Comparison of ENCODE assay signal across 8 mouse cellular contexts in genomic region chr2:131233307-131234126, GRCm38 (mm10). TPM values are rescaled to one million over a fixed set of nuclear protein-coding genes. Genes with fewer than 3 reads are reported as not detected.
A peak's percentile ranks its signal among the peaks of the same experiment; 100 is the strongest.
DNase-seq lines count a peak whose midpoint lies in the region; ATAC-seq lines count a peak whose summit lies in the region.

Mavs (plus strand) TSS chr2:131234063.

- no peaks in the 10 kb centered on the region for H3K27me3 ChIP-seq in intestine, embryonic 14.5 days (replicated peaks; ENCODE audit: control insufficient read depth, insufficient read depth, low read length)

- peak within 1 kb of the TSS; percentile 69 for H3K9ac ChIP-seq in intestine, embryonic 14.5 days (ENCODE audit: low read length)

- H3K4me3 ChIP-seq in intestine, embryonic 14.5 days (ENCODE audit: low read depth, low read length) = peak within 1 kb of the TSS; percentile 67

- H3K27ac ChIP-seq in intestine, embryonic 14.5 days (ENCODE audit: low read depth) = peak within 1 kb of the TSS; percentile 16; the same call in 1 of the 2 replicates

- WGBS in intestine, embryonic 14.5 days = 14% methylated on average over 29 of the region's 29 CpGs

- peak; percentile 100 for ATAC-seq in intestine, embryonic 14.5 days (replicated peaks; ENCODE audit: low FRiP score, low TSS enrichment, low read depth)

- H3K36me3 ChIP-seq in intestine, embryonic 14.5 days (ENCODE audit: control insufficient read depth, insufficient read depth, low read length) = peaks cover under 1% of the 10 kb centered on the region; the same call in 1 of the 2 replicates

- peak within 1 kb of the TSS; percentile 97 for H3K4me2 ChIP-seq in intestine, embryonic 14.5 days (ENCODE audit: low read length)

- H3K4me1 ChIP-seq in intestine, embryonic 14.5 days (replicated peaks; ENCODE audit: control insufficient read depth, insufficient read depth, low read length) = peaks cover 18% of the 10 kb centered on the region

- no peaks in the 10 kb centered on the region for H3K9me3 ChIP-seq in intestine, embryonic 14.5 days (ENCODE audit: control insufficient read depth, low read length)

- DNase-seq in adrenal gland, adult 18-20 months (ENCODE audit: low spot score in 2 of 2) = peak; percentile 88 to 89
- DNase-seq in embryo, embryonic 11 days = peak; percentile 96
- peak; percentile 98 for DNase-seq in gastrocnemius, postnatal 25 days
- peak; percentile 96 for DNase-seq in intestine, embryonic 14.5 days (ENCODE audit: low spot score)
- peak; percentile 92 to 96 for DNase-seq in left cerebral cortex, postnatal 14 days (ENCODE audit: low spot score in 2 of 2)
- DNase-seq in mesoderm, embryonic 11.5 days (ENCODE audit: low read depth, low spot score) = peak; percentile 96
- DNase-seq in right cerebral cortex, postnatal 36 days (ENCODE audit: low spot score in 2 of 2) = peak; percentile 92 to 93
- peak; percentile 97 for DNase-seq in yolk sac, embryonic 10.5 days (ENCODE audit: low spot score)

- intact Hi-C loops in left cerebral cortex, postnatal 14 days (cut with DNase I) = no loop called here

RNA-seq across cellular contexts. Expression of gene Mavs, which starts in this region (rescaled TPM):
- total RNA-seq in adrenal gland, adult 18-20 months (2021) = 10 to 100 TPM; 42.6 to 56.7 TPM
- total RNA-seq in gastrocnemius, postnatal 25 days (2021) = 10 to 100 TPM; 40.5 to 47.4 TPM
- 19.1 and 19.8 TPM in 2 replicates for polyA plus RNA-seq in intestine, embryonic 14.5 days (2014; fragmentation: Nextera tagmentation; extraction: Ambion mirVana)
- total RNA-seq in left cerebral cortex, postnatal 14 days (2021) = 1 to 10 TPM; 6.3 TPM

Comparison
In these comparisons a context has a peak if more than half of its experiments do, and no peak if none do; other contexts are left out.
1. Peak in every context shown above with its lines: DNase-seq, ATAC-seq, H3K4me3 ChIP-seq and H3K27ac ChIP-seq.
2. RNA of gene Mavs (total RNA-seq): 42.6 to 56.7 TPM in adrenal gland, adult 18-20 months and 40.5 to 47.4 TPM in gastrocnemius, postnatal 25 days; 6.3 TPM in left cerebral cortex, postnatal 14 days; every median in the first group is over 4 times any median in the second.